Mouse (Mus musculus): Measurements from ENCODE around the gene Slc16a9.
"Not testable (repeated sequence)": the region's sequence is repeated elsewhere in the genome, so short reads cannot be mapped to it uniquely, and the experiment has no call there.

Slc16a9 gene

GRCm38 (mm10) chr10:70244921-70245558, at the start of gene Slc16a9:
TSS of gene Slc16a9 (plus strand) at chr10:70245100.
- peak; percentile 58 to 62 for DNase-seq

- no peak for DNase-seq
Measured at GRCm38 (mm10) chr10:70195279-70195678, 49.6 kb upstream of the Slc16a9 start.

GRCm38 (mm10) chr10:70195786-70196185, 49.1 kb upstream of the Slc16a9 start:
- DNase-seq = peak in 1 of 2 experiments; percentile 31

GRCm38 (mm10) chr10:70196666-70197065, 48.2 kb upstream of the Slc16a9 start:
- no peak for DNase-seq

- DNase-seq = no peak
Measured at GRCm38 (mm10) chr10:70197601-70198000, 47.3 kb upstream of the Slc16a9 start.

- DNase-seq = no peak
Measured at GRCm38 (mm10) chr10:70198012-70198411, 46.9 kb upstream of the Slc16a9 start.

- no peak for DNase-seq
Measured at GRCm38 (mm10) chr10:70198951-70199463, 45.9 kb upstream of the Slc16a9 start.

- no peak for DNase-seq
Measured at GRCm38 (mm10) chr10:70199466-70200210, 45.3 kb upstream of the Slc16a9 start.

GRCm38 (mm10) chr10:70200889-70201500, 43.9 kb upstream of the Slc16a9 start:
- no peak for DNase-seq

- peak; percentile 70 to 76 for DNase-seq
Measured at GRCm38 (mm10) chr10:70204505-70205399, 40.1 kb upstream of the Slc16a9 start, which contains the start of gene Mrln. TSS of gene Mrln (plus strand) at chr10:70204664.

- no peak for DNase-seq
Measured at GRCm38 (mm10) chr10:70211281-70211680, 33.6 kb upstream of the Slc16a9 start.

- DNase-seq = no peak
Measured at GRCm38 (mm10) chr10:70220971-70221370, 23.9 kb upstream of the Slc16a9 start.

GRCm38 (mm10) chr10:70222231-70222630, 22.7 kb upstream of the Slc16a9 start:
- not testable (repeated sequence) for DNase-seq

- no peak for DNase-seq
Measured at GRCm38 (mm10) chr10:70224571-70224970, 20.3 kb upstream of the Slc16a9 start.

- DNase-seq = no peak
Measured at GRCm38 (mm10) chr10:70225760-70226159, 19.1 kb upstream of the Slc16a9 start.

- DNase-seq = no peak
Measured at GRCm38 (mm10) chr10:70226608-70227007, 18.3 kb upstream of the Slc16a9 start.

- DNase-seq = no peak
Measured at GRCm38 (mm10) chr10:70230352-70230751, 14.5 kb upstream of the Slc16a9 start.

GRCm38 (mm10) chr10:70237936-70238335, 7.0 kb upstream of the Slc16a9 start:
- no peak for DNase-seq

- no peak for DNase-seq
Measured at GRCm38 (mm10) chr10:70242751-70243444, 2.0 kb upstream of the Slc16a9 start.

- DNase-seq = peak; percentile 17 to 29
Measured at GRCm38 (mm10) chr10:70245559-70245945, 652 bp downstream of the Slc16a9 start.

- DNase-seq = no peak
Measured at GRCm38 (mm10) chr10:70246076-70246475, 1.2 kb downstream of the Slc16a9 start.

- no peak for DNase-seq
Measured at GRCm38 (mm10) chr10:70250354-70250753, 5.5 kb downstream of the Slc16a9 start.
